Mouse (Mus musculus) retina, embryonic 14.5 days (tissue): ENCODE data around the gene Ech1.

Experiments
- DNase-seq: peaks from one replicate; pipeline ENCODE4 v3.0.0-alpha.2; 2015; ENCODE audit warnings: low spot score

Gene Ech1

GRCm38 (mm10) chr7:28803756-28804155 is 21.3 kb upstream of the Ech1 start:
- DNase-seq, result no peak

DNA sequence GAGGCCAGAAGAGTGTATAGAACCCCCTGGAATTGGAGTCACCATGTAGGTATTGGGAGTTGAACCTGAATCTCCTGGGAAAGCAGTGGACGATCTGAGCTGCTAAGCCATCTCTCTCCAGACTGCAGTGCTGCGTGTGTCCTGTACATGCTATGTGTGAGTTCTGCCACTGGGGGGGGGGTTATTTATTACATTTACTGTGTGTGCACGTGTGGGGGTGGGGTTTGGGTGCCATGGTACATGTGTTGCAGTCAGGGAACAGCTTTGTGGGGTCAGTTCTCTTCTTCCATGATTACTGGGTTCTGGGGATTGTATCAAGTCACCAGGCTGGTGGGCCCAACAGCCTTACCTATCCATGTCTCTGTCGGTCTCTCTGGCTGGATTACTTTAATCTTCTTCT is 18.1 kb upstream of the Ech1 start:
- peak; percentile 43 for DNase-seq

GRCm38 (mm10) chr7:28807641-28808220 is 17.3 kb upstream of the Ech1 start:
- DNase-seq, result peak; percentile 44

GRCm38 (mm10) chr7:28808221-28808941 is 16.6 kb upstream of the Ech1 start, which contains the start of gene Hnrnpl:
TSS of gene Hnrnpl (plus strand) at chr7:28808541.
- DNase-seq, result peak; percentile 70

DNA sequence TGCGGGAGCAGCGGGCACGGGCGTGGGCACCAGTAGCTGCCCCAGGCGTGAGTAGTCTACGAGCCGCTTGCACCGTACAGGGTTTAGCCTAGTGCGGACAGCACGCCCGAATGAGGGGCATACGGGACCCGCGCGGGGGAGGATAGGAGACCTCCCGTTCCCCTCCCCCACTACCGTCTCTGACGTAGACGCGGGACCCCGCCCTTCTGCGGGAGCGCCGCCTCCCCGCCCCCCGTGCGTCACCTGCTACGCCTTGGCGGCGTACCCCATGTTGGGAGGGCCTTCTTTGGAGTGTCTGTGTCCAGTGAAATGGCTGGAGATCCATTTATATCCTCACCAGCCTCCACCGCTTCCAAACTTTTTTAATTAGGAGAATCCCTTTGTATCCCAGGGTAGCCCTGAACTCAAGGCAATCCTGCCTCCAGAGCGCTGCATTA is 16.0 kb upstream of the Ech1 start:
- peak; percentile 93 for DNase-seq

DNA sequence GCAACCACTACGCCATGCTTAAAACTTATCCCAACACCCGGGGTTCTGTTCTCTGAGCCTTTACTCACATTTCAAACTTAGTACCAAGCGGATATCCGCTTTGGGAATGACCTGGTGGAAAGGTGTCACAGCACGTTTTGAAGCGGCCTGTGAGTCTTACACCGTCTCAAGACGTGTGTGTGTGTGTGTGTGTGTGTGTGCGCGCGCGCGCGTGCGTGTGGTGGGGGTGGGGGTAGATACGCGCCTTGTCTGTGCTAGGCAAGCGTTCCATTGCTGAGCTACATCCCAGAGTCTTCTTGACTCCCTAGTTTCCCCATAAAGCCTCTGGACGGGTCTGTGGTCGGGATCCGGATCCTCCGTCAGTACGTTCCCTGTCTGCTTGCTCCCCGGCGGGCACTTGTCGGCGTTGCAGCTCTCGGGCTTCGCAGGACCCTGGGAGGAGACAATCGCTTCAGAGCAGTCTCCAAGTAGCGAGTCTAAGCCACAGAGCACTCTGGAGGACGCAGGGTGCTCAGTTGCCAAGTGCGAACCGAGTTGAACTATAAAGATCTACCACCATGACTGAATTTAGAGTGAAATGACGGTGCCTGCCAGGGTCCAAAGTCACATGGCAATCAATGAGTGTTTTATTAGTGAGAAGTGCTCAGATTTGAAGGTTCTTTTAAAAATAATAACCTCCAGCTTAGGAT is 15.5 kb upstream of the Ech1 start:
- DNase-seq, result peak; percentile 63

DNA sequence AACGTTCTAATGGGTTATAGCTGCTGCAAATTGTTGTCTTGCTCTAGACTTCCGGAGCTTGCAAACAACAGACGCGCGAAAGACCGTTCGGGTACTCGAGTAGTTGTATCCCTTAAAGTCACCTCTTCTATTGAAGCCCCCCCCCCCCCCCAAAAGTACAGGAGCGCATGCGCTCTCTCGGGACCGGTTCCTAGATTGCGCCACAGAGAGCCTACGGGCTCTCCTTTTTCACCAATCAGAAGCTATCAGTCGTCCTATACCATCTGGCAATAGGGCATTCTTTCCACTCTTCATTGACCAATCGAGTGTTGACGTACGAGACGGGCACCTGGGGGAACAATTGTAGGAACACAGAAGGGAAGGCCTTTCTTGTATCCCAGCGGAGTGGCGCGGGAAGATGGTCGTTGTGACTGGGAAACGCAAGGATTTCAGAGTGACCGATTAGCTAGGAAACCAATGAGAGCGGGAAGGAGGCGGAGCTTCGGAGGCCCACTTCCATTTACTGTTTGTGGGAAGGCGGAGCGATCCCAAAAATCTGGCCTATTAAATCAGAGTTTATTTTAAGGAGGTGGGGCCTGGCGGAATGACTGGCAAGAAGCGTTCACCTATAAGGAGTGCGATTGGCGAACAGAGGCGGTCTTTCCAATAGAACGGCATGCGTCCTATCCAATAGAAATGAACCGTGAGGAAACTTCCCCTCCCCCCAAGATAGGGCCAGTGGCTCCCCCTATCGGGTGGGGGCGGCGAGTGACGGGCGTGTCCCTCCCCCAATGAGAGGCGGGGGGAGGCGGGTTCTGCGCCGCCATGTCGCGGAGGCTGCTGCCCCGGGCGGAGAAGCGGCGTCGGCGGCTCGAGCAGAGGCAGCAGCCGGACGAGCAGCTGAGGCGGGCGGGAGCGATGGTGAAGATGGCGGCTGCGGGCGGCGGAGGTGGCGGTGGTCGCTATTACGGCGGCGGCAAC is 14.6 kb upstream of the Ech1 start:
- peak; percentile 100 for DNase-seq

DNA sequence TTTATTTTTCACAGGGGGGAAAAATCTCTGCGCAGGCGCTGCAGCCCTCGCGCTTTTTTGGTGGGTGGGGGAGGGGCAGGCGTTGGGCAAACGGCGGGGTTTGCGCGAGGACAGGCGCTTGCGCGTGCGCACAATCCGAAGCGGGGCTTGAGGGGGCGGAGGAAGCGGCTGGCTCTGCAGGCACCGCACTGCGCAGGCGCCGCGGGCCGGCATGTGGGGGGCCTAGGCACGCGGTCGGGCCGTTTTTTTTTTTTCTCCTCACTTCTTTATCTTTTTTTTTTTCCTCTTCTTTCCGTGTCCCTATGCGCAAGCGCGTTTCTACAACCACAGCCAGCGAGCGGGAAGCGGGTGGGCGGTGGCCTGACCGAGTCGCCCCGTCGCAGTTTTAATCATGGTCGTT is 13.8 kb upstream of the Ech1 start:
- peak; percentile 95 for DNase-seq

DNA sequence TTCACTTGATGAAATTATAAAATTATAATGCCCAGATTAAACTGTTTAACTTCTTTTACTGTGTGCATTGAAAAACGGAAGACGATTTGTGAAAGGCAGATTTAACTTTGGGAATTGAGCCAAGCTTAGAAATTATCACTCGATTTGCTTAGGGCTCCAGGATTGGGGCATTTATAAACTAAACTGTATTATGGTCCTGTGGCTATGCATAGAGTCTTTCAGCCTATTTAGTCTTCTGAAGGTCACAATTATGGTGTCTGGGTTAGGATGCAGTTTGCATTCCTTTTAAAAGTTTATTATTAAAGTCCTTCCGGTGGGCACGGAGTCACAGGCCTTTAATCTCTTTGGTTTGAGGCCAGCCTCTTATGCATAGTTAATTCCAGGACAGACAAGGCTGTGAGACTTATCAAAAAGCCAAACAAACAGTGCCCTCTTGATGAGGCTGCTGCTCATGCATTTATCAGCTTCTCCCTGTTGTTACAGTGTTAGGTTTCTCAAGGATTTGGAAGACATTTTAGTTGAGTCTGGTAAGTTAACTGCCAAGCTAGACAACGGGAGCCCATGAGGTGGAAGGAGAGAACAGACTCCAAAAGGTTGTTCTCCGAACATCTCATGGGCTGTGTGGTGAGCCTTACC is 13.3 kb upstream of the Ech1 start:
- no peak for DNase-seq

DNA sequence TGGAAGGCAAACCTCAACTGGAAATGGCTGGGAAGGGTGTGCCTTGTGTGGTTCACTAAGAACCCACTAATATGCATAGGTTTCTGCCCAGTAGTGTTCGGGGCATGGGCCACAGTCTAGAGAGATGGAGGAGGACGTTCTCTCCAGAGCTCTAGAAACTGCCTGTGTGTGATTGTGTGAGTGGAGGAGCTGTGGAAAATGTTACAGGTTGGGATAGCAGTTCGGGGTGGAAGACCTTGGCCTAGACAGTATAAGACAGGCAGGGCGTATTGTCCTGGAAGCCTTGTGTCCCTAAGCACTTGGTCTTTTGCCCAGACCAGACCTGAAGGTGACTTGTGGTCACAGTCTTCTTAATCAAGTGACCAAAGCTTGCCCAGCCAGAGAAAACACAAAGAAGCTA is 12.6 kb upstream of the Ech1 start:
- DNase-seq, result no peak

DNA sequence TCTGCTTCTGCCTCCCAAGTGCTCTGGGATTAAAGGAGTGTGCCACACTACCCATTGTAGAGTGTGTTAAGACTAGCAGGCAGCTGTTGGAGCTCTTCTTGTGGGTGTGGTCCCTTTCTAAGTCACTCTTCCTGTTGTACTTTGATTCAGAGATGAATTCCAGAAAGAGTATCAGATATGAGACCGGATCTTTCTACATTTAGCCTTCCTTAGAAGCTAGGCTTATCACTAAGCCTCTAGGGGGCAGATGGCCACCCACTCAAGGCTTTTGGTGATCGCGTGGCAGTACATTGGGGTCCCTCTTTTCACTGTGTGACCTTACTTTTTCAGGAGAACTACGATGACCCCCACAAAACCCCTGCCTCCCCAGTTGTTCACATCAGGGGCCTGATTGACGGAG is 12.1 kb upstream of the Ech1 start:
- DNase-seq, result no peak

- no peak for DNase-seq
These were observed 10.5 kb upstream of the Ech1 start for GRCm38 (mm10) chr7:28814306-28815034.

DNA sequence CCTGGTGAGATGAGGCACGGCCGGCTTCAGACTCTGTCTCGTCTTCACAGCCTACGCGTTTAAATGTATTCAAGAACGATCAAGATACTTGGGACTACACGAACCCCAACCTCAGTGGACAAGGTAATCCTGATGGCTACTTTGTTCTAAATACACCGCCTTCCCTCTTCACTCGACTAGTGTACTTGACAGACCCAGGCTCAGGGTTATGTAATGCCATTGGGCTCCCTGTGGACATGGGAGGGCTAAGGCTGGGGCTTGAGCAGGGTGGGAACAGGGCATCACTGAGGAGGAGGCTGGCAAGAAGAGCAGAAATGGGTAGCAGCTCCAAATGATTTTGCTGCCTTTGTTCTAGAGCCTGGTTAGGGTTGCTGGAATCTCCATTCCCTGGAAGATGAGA is 9.8 kb upstream of the Ech1 start:
- DNase-seq, result no peak

- no peak for DNase-seq
These were observed 8.8 kb upstream of the Ech1 start for GRCm38 (mm10) chr7:28816201-28816600.

GRCm38 (mm10) chr7:28816920-28817319 is 8.1 kb upstream of the Ech1 start:
- DNase-seq, result no peak

DNA sequence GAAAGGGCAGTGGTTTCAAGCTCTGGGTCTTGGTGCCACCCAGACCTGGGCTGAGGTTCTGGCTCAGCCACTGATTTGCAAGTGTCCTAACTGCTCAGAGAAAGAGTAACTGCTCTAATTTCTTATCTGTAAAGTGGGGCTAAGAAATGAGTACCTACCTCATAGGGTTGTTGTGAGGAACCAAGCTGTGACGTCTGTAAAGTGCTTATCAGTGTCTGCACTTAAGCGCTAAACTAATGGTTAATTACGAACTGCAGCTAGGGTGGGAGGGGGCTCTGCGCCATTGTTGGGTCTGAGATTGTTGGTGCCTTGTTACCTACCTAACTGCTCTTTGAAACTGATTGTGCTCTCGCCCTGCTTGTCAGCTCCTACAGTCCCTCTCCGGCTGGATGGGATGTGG is 7.5 kb upstream of the Ech1 start:
- no peak for DNase-seq

- DNase-seq, result no peak
These were observed 7.1 kb upstream of the Ech1 start for GRCm38 (mm10) chr7:28817957-28818356.

DNA sequence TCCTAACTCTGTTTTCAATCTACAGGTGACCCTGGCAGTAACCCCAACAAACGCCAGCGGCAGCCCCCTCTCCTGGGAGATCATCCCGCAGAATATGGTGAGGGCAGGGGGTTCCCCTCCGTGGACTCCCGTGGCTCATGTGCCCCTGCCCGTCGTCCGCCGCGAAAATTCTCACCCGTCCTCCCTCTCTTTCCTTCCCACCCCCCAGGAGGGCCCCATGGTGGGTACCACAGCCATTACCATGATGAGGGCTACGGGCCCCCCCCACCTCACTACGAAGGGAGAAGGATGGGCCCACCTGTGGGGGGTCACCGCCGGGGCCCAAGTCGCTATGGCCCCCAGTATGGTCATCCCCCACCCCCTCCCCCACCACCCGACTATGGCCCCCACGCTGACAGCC is 6.6 kb upstream of the Ech1 start:
- no peak for DNase-seq

- no peak for DNase-seq
These were observed 6.1 kb upstream of the Ech1 start for GRCm38 (mm10) chr7:28818861-28819452.

DNA sequence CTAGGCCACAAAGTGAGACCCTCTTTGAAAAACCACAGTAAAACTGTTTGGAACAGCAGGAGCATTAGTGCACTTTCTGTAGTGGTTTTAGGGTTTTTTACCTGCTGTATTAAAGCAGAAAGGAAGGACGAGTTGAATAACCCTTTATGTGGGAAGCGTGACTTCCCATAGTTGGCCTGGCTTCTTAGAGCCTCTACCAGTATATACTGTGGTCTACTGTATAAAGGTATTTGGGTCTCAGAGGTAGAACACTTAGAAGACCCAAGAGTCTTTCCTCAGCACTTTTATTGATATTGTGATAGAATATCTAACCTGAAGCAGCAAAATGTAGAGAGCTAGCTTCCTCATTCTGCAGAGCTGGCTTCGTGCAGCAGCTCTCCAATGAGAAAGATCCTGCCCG is 5.4 kb upstream of the Ech1 start:
- DNase-seq, result no peak
